Mouse (Mus musculus): ENCODE results near the gene Epm2aip1. TPM values are rescaled to one million over a fixed set of nuclear protein-coding genes. Genes with fewer than 3 reads are reported as not detected.
A peak's percentile ranks its signal among the peaks of the same experiment; 100 is the strongest.

The Epm2aip1 gene
- 28.0 and 29.7 TPM in 2 replicates for polyA plus RNA-seq (2016; fragmentation: Nextera tagmentation; extraction: Ambion mirVana)

DNA sequence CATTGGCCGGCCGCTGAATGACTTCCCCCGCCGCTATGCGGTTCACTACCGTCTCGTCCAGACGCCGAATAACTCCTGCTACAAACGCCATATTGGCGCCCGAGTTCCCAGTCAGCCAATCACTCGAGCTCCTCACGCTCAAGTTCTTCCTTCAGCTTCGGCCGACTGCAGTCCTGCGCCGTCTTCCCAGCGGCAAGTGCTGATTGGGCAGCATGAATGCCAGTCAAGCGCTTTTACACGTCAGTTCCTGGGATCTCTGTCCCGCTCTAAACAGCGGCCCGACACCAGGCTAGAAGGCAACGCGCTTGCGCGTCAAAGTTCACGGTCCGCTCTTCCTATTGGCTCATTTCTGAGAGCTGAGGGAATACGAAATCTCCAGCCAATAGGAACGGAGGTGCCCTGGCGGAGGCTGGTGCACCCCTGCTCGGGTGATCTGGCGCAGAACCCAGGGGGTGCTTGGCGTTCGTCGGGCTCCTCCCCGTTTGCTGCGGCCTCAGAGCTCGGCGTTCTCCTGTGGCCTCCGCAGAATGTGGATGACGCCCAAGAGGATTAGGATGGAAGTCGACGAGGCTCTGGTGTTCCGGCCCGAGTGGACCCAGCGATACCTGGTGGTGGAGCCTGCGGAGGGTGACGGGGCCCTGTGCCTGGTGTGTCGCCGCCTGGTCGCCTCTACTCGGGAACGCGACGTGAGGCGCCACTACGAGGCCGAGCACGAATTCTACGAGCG is at the start of gene Epm2aip1, which contains the start of gene Mlh1:
Epm2aip1 (plus strand) TSS at position 496 of the 727 bp plus-strand sequence.
Mlh1 (minus strand) TSS at position 358 of the 727 bp plus-strand sequence.
- H3K9me3 ChIP-seq: no peaks in the 10 kb centered on the region
- no peaks in the 10 kb centered on the region for H3K27me3 ChIP-seq (ENCODE audit: poor library complexity, severe bottlenecking)
- peaks cover 56% of the 10 kb centered on the region for H3K4me1 ChIP-seq
- H3K4me3 ChIP-seq: peak within 1 kb of the TSS; percentile 85
- H3K36me3 ChIP-seq (replicated peaks): peaks cover 51% of the 10 kb centered on the region
- peak within 1 kb of the TSS; percentile 96 for H3K27ac ChIP-seq
- DNase-seq (ENCODE audit: extremely low spot score, low spot score): peak; percentile 99
- WGBS: under 1% methylated on average over 64 of the region's 64 CpGs

DNA sequence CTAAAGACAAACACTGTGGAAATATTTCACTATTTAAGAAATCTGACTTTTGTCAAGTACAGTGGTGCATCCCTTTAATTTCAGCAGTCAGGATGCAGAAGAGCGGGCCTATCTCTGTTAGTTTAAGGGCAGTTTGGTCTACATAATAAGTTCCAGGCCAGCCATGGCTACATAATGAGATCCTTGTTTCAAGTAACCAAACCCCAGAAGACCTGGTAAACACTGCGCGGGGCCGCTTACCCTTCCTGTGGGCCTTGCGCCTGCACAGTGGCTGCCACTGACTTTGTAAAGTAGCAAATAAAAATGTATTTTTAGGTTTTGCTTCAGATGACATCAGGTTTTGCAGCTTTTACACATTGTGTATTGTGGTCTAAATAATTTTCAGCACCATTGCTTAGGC is 48.3 kb upstream of the Epm2aip1 start:
- 72% methylated on average over 5 of the region's 5 CpGs for WGBS
- no peak overlapping the region for H3K27ac ChIP-seq
- no peaks in the 10 kb centered on the region for H3K4me1 ChIP-seq
- H3K4me3 ChIP-seq: no peak overlapping the region
- no peaks in the 10 kb centered on the region for H3K27me3 ChIP-seq (ENCODE audit: poor library complexity, severe bottlenecking)
- DNase-seq (ENCODE audit: extremely low spot score, low spot score): no peak
- peaks cover 93% of the 10 kb centered on the region for H3K36me3 ChIP-seq (replicated peaks)
- no peaks in the 10 kb centered on the region for H3K9me3 ChIP-seq

DNA sequence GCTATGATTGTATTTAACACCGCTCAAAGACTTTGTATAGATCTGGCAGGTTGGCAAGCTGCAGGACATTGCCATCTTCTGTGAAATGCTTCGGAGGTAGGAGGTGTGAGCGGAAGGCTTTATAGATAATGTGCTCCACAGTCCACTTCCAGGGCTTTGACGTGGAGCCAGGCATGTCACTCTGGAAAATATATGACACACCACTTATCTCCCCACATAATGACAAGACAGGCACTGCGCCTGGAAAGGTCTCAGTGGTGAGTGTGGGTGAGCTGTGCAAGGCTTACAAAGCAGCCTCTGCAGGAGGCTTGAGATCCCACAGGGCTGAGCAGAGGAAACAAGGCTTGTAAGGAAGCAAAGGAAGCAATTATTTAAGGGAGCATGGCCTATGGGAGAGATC is 43.3 kb upstream of the Epm2aip1 start:
- no peaks in the 10 kb centered on the region for H3K9me3 ChIP-seq
- no peaks in the 10 kb centered on the region for H3K27me3 ChIP-seq (ENCODE audit: poor library complexity, severe bottlenecking)
- no peak for DNase-seq (ENCODE audit: extremely low spot score, low spot score)
- no peaks in the 10 kb centered on the region for H3K4me1 ChIP-seq
- H3K36me3 ChIP-seq (replicated peaks): peaks cover 98% of the 10 kb centered on the region
- 95% methylated on average over 5 of the region's 5 CpGs for WGBS
- H3K27ac ChIP-seq: no peak overlapping the region
- no peak overlapping the region for H3K4me3 ChIP-seq

DNA sequence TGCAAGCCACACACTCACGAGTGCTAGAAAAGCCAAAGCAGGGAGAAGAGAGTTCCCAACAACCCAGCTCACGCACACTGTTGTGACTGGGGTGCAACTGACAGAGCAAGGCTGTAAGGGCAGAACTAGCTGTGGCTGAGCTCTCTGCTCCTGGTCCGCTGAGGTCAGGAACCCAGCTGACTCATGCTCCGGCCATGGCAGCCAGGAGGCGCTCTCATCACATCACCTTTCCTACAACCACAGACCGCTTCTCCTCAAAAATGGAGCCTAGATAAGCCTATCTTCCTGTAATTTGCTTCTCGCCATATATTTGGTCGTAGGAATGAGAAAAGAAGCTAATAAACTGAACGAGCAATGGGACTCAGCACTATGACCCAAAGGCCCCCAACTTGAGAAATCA is 37.0 kb upstream of the Epm2aip1 start:
- no peak for DNase-seq (ENCODE audit: extremely low spot score, low spot score)
- H3K36me3 ChIP-seq (replicated peaks): peaks cover 98% of the 10 kb centered on the region
- H3K27me3 ChIP-seq (ENCODE audit: poor library complexity, severe bottlenecking): no peaks in the 10 kb centered on the region
- H3K27ac ChIP-seq: no peak overlapping the region
- H3K4me3 ChIP-seq: no peak overlapping the region
- WGBS: 93% methylated on average over 9 of the region's 9 CpGs
- H3K4me1 ChIP-seq: no peaks in the 10 kb centered on the region
- H3K9me3 ChIP-seq: no peaks in the 10 kb centered on the region

DNA sequence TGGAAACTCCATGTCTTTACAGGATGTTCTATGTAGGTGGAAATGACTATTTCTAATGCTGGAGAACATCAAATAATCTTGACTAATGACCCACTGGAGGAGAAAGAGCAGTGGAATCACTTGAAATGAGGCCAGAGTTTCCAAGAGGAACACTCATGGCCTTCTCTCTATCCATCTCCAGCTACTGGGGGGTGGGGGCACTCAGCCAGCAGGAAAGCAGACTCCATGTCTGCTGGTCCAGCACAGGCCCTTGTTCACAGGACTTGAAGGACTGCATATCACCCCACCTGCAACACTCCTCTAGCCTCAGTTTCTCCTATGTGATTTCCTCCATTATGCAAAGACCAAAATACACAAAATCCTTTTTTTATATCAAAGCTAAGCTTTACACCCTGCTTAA is 34.0 kb upstream of the Epm2aip1 start:
- Histone ChIP-seq H3K27ac (no peak overlapping the region), H3K4me3 (no peak overlapping the region), H3K27me3 (ENCODE audit: poor library complexity, severe bottlenecking) (no peaks in the 10 kb centered on the region), H3K9me3 (no peaks in the 10 kb centered on the region), H3K4me1 (no peaks in the 10 kb centered on the region), H3K36me3 (replicated peaks) (peaks cover 95% of the 10 kb centered on the region)
- DNase-seq (ENCODE audit: extremely low spot score, low spot score): no peak

DNA sequence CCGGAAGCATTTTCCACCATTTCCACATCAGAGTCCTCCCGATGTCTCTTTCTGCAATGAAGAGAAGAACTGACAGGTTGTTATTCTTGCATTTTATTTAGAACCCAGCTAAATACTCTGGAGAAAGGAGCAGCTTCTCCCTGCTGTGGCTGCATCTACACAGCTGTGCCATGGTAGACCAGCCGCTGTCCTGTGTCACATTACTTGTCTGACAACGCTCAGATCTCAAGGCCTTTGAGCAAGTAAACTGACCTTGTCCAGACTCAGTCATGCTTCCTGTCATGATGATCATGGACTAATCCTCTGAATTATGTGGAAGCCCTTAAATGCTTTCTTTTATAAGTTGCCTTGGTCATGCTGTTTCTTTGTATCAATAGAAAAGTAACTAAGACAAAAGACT is 31.9 kb upstream of the Epm2aip1 start:
- WGBS: 81% methylated on average over 4 of the region's 4 CpGs
- H3K9me3 ChIP-seq: no peaks in the 10 kb centered on the region
- DNase-seq (ENCODE audit: extremely low spot score, low spot score): no peak
- H3K36me3 ChIP-seq (replicated peaks): peaks cover 83% of the 10 kb centered on the region
- H3K4me3 ChIP-seq: no peak overlapping the region
- no peak overlapping the region for H3K27ac ChIP-seq
- no peaks in the 10 kb centered on the region for H3K4me1 ChIP-seq
- H3K27me3 ChIP-seq (ENCODE audit: poor library complexity, severe bottlenecking): no peaks in the 10 kb centered on the region

DNA sequence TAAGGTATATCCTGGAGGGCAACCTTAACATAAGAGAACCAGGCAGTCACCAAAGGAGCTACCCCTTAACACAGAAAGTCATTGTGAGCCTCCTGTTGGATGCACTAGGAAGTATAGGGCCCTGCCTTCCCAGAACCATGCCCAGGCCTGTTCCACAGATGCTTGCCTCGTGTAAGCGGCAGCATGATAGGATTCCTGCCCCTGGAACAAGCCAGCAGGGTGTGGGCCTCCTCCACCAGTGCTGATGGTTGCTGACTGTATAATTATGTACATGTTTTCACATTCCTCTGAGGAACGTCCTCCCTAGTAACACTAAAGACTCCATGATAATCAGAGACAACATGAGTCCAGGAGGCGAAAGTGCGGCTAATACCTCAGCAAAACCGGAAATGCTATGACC is 28.3 kb upstream of the Epm2aip1 start:
- no peaks in the 10 kb centered on the region for H3K27me3 ChIP-seq (ENCODE audit: poor library complexity, severe bottlenecking)
- H3K27ac ChIP-seq: no peak overlapping the region
- H3K36me3 ChIP-seq (replicated peaks): peaks cover 80% of the 10 kb centered on the region
- H3K9me3 ChIP-seq: no peaks in the 10 kb centered on the region
- 88% methylated on average over 6 of the region's 6 CpGs for WGBS
- DNase-seq (ENCODE audit: extremely low spot score, low spot score): no peak
- no peaks in the 10 kb centered on the region for H3K4me1 ChIP-seq
- no peak overlapping the region for H3K4me3 ChIP-seq

DNA sequence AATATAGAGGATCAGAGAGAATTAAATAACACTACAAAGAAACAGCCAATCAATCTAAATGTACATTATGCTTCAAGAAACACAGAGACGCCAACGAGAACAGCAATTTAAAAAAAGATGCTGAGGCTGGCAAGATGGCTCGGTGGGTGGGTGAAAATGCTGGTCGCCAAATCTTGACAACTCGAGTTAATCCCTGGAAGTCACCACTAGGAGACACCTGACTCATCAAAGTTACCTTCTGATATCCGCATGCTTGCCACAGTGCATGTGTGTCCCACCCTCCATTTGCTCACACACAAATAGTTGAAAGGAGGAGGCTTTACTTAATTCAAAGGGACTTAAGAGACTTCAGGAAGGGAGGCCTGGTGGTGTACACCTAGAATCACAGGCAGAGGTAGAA is 26.2 kb upstream of the Epm2aip1 start:
- Histone ChIP-seq H3K4me3 (no peak overlapping the region), H3K27me3 (ENCODE audit: poor library complexity, severe bottlenecking) (no peaks in the 10 kb centered on the region), H3K36me3 (replicated peaks) (peaks cover 80% of the 10 kb centered on the region), H3K9me3 (no peaks in the 10 kb centered on the region), H3K4me1 (no peaks in the 10 kb centered on the region), H3K27ac (no peak overlapping the region)
- DNase-seq (ENCODE audit: extremely low spot score, low spot score): no peak
- WGBS: 86% methylated on average over 6 of the region's 6 CpGs

DNA sequence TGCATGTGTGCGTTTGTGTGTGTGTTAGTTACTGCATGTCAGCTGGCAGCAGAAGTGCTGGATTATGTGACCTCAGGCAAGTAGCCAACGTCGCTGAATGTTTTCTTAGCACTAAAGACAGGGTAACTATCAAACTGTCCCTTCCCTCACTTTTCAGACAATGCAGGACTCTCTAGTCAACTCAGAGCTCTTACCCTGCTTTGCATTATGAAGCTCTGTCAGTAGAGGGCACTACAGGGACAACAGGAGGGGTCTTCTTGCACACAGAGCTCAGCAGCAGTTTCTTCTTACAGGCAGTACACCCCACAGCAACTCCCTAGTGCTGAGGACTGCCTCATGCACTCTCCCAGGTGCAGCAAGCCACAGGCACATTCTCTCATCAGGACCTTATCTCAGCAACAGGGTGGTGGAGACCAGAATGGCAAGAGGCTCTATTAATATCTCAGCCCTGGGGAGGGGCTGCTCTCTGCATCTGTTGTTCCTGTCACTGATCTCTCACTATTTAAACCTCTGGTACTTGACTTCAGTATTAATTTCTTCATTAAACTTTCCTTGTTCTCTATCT is 24.0 kb upstream of the Epm2aip1 start:
- no peak overlapping the region for H3K27ac ChIP-seq
- H3K36me3 ChIP-seq (replicated peaks): peaks cover 85% of the 10 kb centered on the region
- H3K27me3 ChIP-seq (ENCODE audit: poor library complexity, severe bottlenecking): no peaks in the 10 kb centered on the region
- 93% methylated on average over 3 of the region's 3 CpGs for WGBS
- H3K4me3 ChIP-seq: no peak overlapping the region
- no peaks in the 10 kb centered on the region for H3K4me1 ChIP-seq
- H3K9me3 ChIP-seq: no peaks in the 10 kb centered on the region
- DNase-seq (ENCODE audit: extremely low spot score, low spot score): no peak

DNA sequence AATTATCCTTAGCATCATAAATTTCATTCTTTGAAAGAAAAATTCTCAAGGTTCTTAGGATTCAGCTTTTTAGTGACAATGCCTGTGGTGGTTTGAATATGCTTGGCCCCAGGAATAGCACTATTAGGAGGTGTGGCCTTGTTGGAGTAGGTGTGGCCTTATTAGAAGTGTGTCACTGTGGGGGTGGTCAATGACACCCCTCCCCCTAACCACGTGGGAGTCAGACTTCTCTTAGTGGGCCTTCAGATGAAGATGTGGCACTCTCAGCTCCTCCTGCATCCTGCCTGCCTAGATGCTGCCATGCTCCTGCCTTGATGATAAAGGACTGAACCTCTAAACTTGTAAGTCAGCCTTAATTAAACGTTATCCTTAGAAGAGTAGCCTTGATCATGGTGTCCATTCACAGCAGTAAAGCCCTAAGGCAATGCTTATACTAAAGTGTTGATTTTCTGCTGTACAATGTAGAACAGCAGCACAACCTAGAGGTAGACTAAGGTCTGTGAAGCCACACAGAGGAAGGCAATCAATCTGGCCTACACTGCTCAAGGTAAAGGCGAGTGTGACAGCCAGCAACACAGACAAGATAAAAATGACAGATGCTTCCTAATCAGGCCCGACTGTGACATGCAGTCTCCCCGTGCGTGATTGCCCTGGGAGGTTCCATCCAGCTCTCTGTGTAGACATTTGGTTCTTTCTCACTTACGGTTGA is 19.4 kb upstream of the Epm2aip1 start:
- no peaks in the 10 kb centered on the region for H3K4me1 ChIP-seq
- H3K27ac ChIP-seq: no peak overlapping the region
- H3K9me3 ChIP-seq: no peaks in the 10 kb centered on the region
- 83% methylated on average over 7 of the region's 7 CpGs for WGBS
- H3K36me3 ChIP-seq (replicated peaks): peaks cover 96% of the 10 kb centered on the region
- no peak overlapping the region for H3K4me3 ChIP-seq
- no peak for DNase-seq (ENCODE audit: extremely low spot score, low spot score)
- no peaks in the 10 kb centered on the region for H3K27me3 ChIP-seq (ENCODE audit: poor library complexity, severe bottlenecking)

DNA sequence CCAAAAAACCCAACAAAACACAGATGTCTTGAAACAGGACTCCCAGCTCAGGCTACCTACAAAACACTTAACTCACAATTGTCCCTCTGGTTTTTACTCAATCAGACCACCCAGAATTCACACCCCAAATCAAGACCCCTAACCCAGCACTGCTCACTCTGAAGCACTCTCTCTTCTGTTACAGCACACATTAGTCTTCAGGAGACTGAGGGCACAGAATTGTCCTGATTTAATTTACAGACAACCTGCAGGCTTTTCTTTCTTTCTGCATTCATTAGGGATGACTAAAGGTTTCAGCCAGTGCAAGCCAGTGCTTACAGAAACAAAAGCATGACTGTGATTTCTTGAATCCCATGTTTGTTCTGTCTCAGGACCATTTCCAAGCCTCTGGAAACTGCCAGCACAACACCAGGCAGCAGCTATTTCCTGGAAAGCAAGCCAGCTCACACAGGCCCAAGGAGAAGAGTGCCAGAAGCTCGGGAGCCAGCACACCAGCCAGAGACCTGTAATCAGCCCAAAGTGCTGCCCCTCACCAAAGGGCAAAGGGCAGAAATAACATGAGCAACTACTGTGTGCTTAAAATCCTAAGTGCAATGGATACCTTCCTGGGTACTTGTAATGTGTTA is 11.3 kb upstream of the Epm2aip1 start:
- DNase-seq (ENCODE audit: extremely low spot score, low spot score): no peak
- Histone ChIP-seq H3K27ac (no peak overlapping the region), H3K4me3 (no peak overlapping the region), H3K36me3 (replicated peaks) (peaks cover 89% of the 10 kb centered on the region), H3K27me3 (ENCODE audit: poor library complexity, severe bottlenecking) (no peaks in the 10 kb centered on the region), H3K4me1 (no peaks in the 10 kb centered on the region), H3K9me3 (no peaks in the 10 kb centered on the region)
- WGBS: 61% methylated on average over 1 of the region's 1 CpGs

DNA sequence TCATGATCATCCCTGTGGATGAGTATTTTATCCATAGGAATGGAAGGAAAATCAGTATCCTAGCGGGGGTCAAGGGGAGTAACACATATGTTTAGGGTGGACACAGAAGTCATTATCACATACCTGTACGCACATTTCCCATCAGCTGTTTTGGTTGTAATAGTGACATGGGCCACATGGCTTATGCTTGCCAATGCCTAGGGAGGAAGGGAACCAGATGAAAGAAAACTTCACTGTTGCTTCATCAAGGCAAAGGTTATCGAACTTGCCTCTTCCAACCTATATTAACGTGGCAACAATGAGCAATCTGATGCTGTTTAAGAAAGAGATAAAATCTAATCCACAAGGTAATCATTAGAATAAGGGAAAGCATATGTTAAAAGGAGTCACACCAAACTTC is 10.4 kb upstream of the Epm2aip1 start:
- WGBS: 96% methylated on average over 4 of the region's 4 CpGs
- no peaks in the 10 kb centered on the region for H3K27me3 ChIP-seq (ENCODE audit: poor library complexity, severe bottlenecking)
- no peaks in the 10 kb centered on the region for H3K9me3 ChIP-seq
- peaks cover 90% of the 10 kb centered on the region for H3K36me3 ChIP-seq (replicated peaks)
- no peak overlapping the region for H3K27ac ChIP-seq
- DNase-seq (ENCODE audit: extremely low spot score, low spot score): no peak
- H3K4me3 ChIP-seq: no peak overlapping the region
- H3K4me1 ChIP-seq: no peaks in the 10 kb centered on the region

DNA sequence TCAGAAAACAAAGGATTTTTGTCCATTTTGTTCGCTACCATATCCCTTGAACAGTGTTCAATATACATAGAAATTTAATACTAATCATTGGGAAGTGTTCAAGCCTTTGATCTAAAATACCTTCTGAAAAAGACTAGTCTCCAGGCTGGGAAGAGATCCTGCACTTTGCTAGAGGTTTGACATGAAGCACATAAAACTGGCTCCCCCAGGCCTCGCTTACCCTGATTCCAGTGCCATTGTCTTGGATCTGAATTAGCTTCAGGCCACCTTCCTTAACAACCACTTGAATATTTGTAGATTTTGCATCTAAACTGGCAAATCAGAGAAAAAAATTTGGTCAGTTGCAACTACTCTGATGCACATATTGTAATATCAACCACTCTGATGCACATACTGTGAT is 3.7 kb upstream of the Epm2aip1 start:
- DNase-seq (ENCODE audit: extremely low spot score, low spot score): no peak
- Histone ChIP-seq H3K4me1 (peaks cover 21% of the 10 kb centered on the region), H3K9me3 (no peaks in the 10 kb centered on the region), H3K36me3 (replicated peaks) (peaks cover 52% of the 10 kb centered on the region), H3K27ac (no peak overlapping the region), H3K4me3 (no peak overlapping the region), H3K27me3 (ENCODE audit: poor library complexity, severe bottlenecking) (no peaks in the 10 kb centered on the region)
- 91% methylated on average over 2 of the region's 2 CpGs for WGBS

Data from forebrain, embryonic 10.5 days (tissue).